In genomic region chr2:168314646-168315446, GRCm38 (mm10) we compare ENCODE assay signal across 15 mouse cellular contexts. TPM values are rescaled to one million over a fixed set of nuclear protein-coding genes. Genes with fewer than 3 reads are reported as not detected.
A peak's percentile ranks its signal among the peaks of the same experiment; 100 is the strongest.
DNase-seq lines count a peak whose midpoint lies in the region; ATAC-seq and TF ChIP-seq lines count a peak whose summit lies in the region.
"Had no signal": no experiment of that assay in that cellular context is flagged by ENCODE, and none has a peak within 500 bp of the region (broad histone marks: within the 10 kb centered on the region; RNA-seq: fewer than 3 reads in every experiment).

No protein-coding gene starts in this region.

- H3K4me3 ChIP-seq in hindbrain, embryonic 10.5 days = no peak overlapping the region
- H3K4me3 ChIP-seq in hindbrain, embryonic 13.5 days = no peak overlapping the region
- H3K4me3 ChIP-seq in lung, embryonic 14.5 days (ENCODE audit: low read depth, low read length) = no peak overlapping the region
- H3K4me3 ChIP-seq in limb, embryonic 11.5 days (ENCODE audit: low read depth, low read length) = no peak overlapping the region
- H3K4me3 ChIP-seq: heart, embryonic 13.5 days had no signal

- peaks cover 10% of the 10 kb centered on the region for H3K27me3 ChIP-seq in hindbrain, embryonic 10.5 days (ENCODE audit: insufficient read depth, poor library complexity, severe bottlenecking)
- 0 out of 2 replicates have a peak, but pooled peaks cover 3% of the 10 kb centered on the region for H3K27me3 ChIP-seq in hindbrain, embryonic 13.5 days
- H3K27me3 ChIP-seq in lung, embryonic 14.5 days (ENCODE audit: insufficient read depth, low read length) = peaks cover 5% of the 10 kb centered on the region; the same call in 1 of the 2 replicates
- no peaks in the 10 kb centered on the region for H3K27me3 ChIP-seq in limb, embryonic 11.5 days (ENCODE audit: control insufficient read depth, insufficient read depth, low read length)

- peaks cover 33% of the 10 kb centered on the region for H3K4me1 ChIP-seq in hindbrain, embryonic 10.5 days (replicated peaks)
- peaks cover 11% of the 10 kb centered on the region; the same call in 1 of the 2 replicates for H3K4me1 ChIP-seq in hindbrain, embryonic 13.5 days (replicated peaks)
- H3K4me1 ChIP-seq in lung, embryonic 14.5 days (ENCODE audit: insufficient read depth) = peaks cover 11% of the 10 kb centered on the region; the same call in 1 of the 2 replicates
- H3K4me1 ChIP-seq in limb, embryonic 11.5 days (ENCODE audit: control insufficient read depth, insufficient read depth, low read length) = peaks cover 3% of the 10 kb centered on the region; the same call in 1 of the 2 replicates
- H3K4me1 ChIP-seq: heart, embryonic 13.5 days had no signal

- WGBS in hindbrain, embryonic 10.5 days = 61% methylated on average over 16 of the region's 16 CpGs
- 61% methylated on average over 16 of the region's 16 CpGs for WGBS in hindbrain, embryonic 13.5 days
- 12% methylated on average over 16 of the region's 16 CpGs for WGBS in lung, embryonic 14.5 days
- WGBS in limb, embryonic 11.5 days = 47% methylated on average over 16 of the region's 16 CpGs

- no peak for ATAC-seq in hindbrain, embryonic 13.5 days (ENCODE audit: low FRiP score)
- peak; percentile 26; the same call in 1 of the 2 replicates for ATAC-seq in lung, embryonic 14.5 days (ENCODE audit: insufficient read depth)
- no peak for ATAC-seq in limb, embryonic 11.5 days (ENCODE audit: insufficient number of reproducible peaks, low FRiP score, low TSS enrichment, low read depth)
- ATAC-seq: forebrain, postnatal 0 days had no signal

- 0 out of 2 replicates have a peak overlapping the region, but pooled peaks have one; percentile 41 for H3K27ac ChIP-seq in hindbrain, embryonic 10.5 days
- H3K27ac ChIP-seq in hindbrain, embryonic 13.5 days = no peak overlapping the region
- no peak overlapping the region for H3K27ac ChIP-seq in lung, embryonic 14.5 days (ENCODE audit: low read depth)
- H3K27ac ChIP-seq in limb, embryonic 11.5 days (replicated peaks; ENCODE audit: low read depth, low read length) = 0 out of 2 replicates have a peak overlapping the region, but pooled peaks have one; percentile 2
- H3K27ac ChIP-seq: heart, embryonic 13.5 days had no signal

- DNase-seq in hindbrain, embryonic 10.5 days (ENCODE audit: low spot score) = no peak
- peak; percentile 11 for DNase-seq in lung, embryonic 14.5 days
- no peak for DNase-seq in lung, postnatal 4 days
- no peak for DNase-seq in limb, embryonic 11.5 days (ENCODE audit: low spot score)
- DNase-seq in frontal cortex, postnatal 25 days (ENCODE audit: low spot score in 2 of 2) = no peak
- DNase-seq in heart, adult 9 months (ENCODE audit: low spot score in 2 of 2) = no peak
- DNase-seq: B cell, adult 2 months; forebrain, postnatal 0 days; gastrocnemius, postnatal 25 days; lung, postnatal 10 days; midbrain, embryonic 14.5 days; right cerebral cortex, postnatal 4 days had no signal

- no peak overlapping the region for H3K4me2 ChIP-seq in hindbrain, embryonic 13.5 days
- no peak overlapping the region for H3K4me2 ChIP-seq in lung, embryonic 14.5 days
- no peak overlapping the region for H3K4me2 ChIP-seq in limb, embryonic 11.5 days (ENCODE audit: low read depth, severe bottlenecking)
- H3K4me2 ChIP-seq: heart, embryonic 13.5 days; liver, embryonic 11.5 days had no signal

- TF ChIP-seq CTCF in lung, embryonic 14.5 days (IDR thresholded peaks at IDR 0.05; ENCODE audit: low read depth) = no peak

- H3K9ac ChIP-seq in hindbrain, embryonic 13.5 days = no peak overlapping the region
- H3K9ac ChIP-seq in lung, embryonic 14.5 days = no peak overlapping the region
- H3K9ac ChIP-seq in limb, embryonic 11.5 days (ENCODE audit: low read length) = no peak overlapping the region
- H3K9ac ChIP-seq: forebrain, postnatal 0 days; heart, embryonic 13.5 days had no signal

- H3K9me3 ChIP-seq in hindbrain, embryonic 10.5 days = no peaks in the 10 kb centered on the region
- no peaks in the 10 kb centered on the region for H3K9me3 ChIP-seq in hindbrain, embryonic 13.5 days
- H3K9me3 ChIP-seq in lung, embryonic 14.5 days (ENCODE audit: low read depth, low read length) = no peaks in the 10 kb centered on the region
- no peaks in the 10 kb centered on the region for H3K9me3 ChIP-seq in limb, embryonic 11.5 days (ENCODE audit: control insufficient read depth, low read length)
- H3K9me3 ChIP-seq: heart, embryonic 13.5 days had no signal

- no peaks in the 10 kb centered on the region for H3K36me3 ChIP-seq in hindbrain, embryonic 10.5 days
- H3K36me3 ChIP-seq in hindbrain, embryonic 13.5 days = no peaks in the 10 kb centered on the region
- H3K36me3 ChIP-seq in lung, embryonic 14.5 days (ENCODE audit: insufficient read depth) = no peaks in the 10 kb centered on the region
- no peaks in the 10 kb centered on the region for H3K36me3 ChIP-seq in limb, embryonic 11.5 days (ENCODE audit: control insufficient read depth, insufficient read depth, low read length)
- H3K36me3 ChIP-seq: heart, embryonic 13.5 days had no signal

RNA-seq across cellular contexts. Expression of gene Kcng1, which starts 33.3 kb away (rescaled TPM):
- 2.2 and 3.2 TPM in 2 replicates for polyA plus RNA-seq in hindbrain, embryonic 10.5 days (2016; fragmentation: Nextera tagmentation; extraction: Ambion mirVana)
- polyA plus RNA-seq in hindbrain, embryonic 13.5 days (2015; fragmentation: Nextera tagmentation; extraction: Ambion mirVana) = 0.99 and 1.1 TPM in 2 replicates
- polyA plus RNA-seq in lung, embryonic 14.5 days (2014; fragmentation: Nextera tagmentation; extraction: Ambion mirVana) = 0.14 and 0.83 TPM in 2 replicates
- polyA plus RNA-seq in limb, embryonic 11.5 days (2014; fragmentation: Nextera tagmentation; extraction: Ambion mirVana) = 0.71 and 0.76 TPM in 2 replicates

Comparison
In these comparisons a context has a peak if more than half of its experiments do, and no peak if none do; other contexts are left out.
1. H3K27ac ChIP-seq: peak in hindbrain, embryonic 10.5 days (single experiment) and limb, embryonic 11.5 days (single experiment); none in hindbrain, embryonic 13.5 days (single experiment) and lung, embryonic 14.5 days (single experiment).